Mouse (Mus musculus): ENCODE results near the gene Tmprss6. TPM values are rescaled to one million over a fixed set of nuclear protein-coding genes. Genes with fewer than 3 reads are reported as not detected.

Tmprss6 gene
- polyA plus RNA-seq, 1 experiment from 2014 or later, result 1.1 TPM

DNA sequence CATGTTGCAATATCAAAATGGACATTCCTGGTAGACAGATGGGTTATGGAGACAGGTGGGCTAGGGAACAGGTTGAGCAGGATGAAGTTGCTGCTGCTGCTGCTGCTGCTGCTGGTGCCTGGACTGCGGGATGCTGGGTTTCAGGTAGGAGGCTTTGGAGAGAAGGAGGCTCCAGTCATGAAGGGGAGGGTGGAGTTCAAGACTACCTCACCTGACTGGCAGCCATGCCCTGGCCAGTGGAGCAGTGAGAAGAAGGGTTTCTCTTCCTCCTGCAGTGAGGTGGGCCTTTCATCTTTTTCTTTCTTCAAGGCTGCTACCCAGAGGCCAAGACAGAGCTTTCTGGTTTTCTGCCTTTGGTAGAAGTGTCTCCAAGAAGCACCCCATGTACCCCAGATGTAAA is 8.4 kb upstream of the Tmprss6 start:
- WGBS, result 90% methylated on average over 1 of the region's 1 CpGs
- H3K9ac ChIP-seq, result no peak overlapping the region

GRCm38 (mm10) chr15:78475604-78476031 is 7.2 kb upstream of the Tmprss6 start:
- Histone ChIP-seq H3K27ac (no peak overlapping the region), H3K9me3 (ENCODE audit: control insufficient read depth, low read length) (no peaks in the 10 kb centered on the region), H3K9ac (no peak overlapping the region), H3K27me3 (ENCODE audit: control insufficient read depth, insufficient read depth, low read length) (no peaks in the 10 kb centered on the region), H3K4me3 (replicated peaks; ENCODE audit: low read length) (no peak overlapping the region), H3K4me1 (replicated peaks; ENCODE audit: control insufficient read depth, insufficient read depth, low read length) (no peaks in the 10 kb centered on the region), H3K36me3 (replicated peaks; ENCODE audit: control insufficient read depth, insufficient read depth) (no peaks in the 10 kb centered on the region), H3K4me2 (replicated peaks) (no peak overlapping the region)
- WGBS, result 68% methylated on average over 3 of the region's 3 CpGs
- ATAC-seq (ENCODE audit: low FRiP score), result no peak
- DNase-seq (ENCODE audit: low spot score), result no peak

More for the DNA sequence above, 8.4 kb upstream of the Tmprss6 start:
- H3K9me3 ChIP-seq (ENCODE audit: control insufficient read depth, low read length), result no peaks in the 10 kb centered on the region
- DNase-seq (ENCODE audit: low spot score) (no peak), ATAC-seq (ENCODE audit: low FRiP score) (no peak)
- H3K4me2 ChIP-seq (replicated peaks), result no peak overlapping the region
- no peaks in the 10 kb centered on the region for H3K36me3 ChIP-seq (replicated peaks; ENCODE audit: control insufficient read depth, insufficient read depth)
- no peaks in the 10 kb centered on the region for H3K4me1 ChIP-seq (replicated peaks; ENCODE audit: control insufficient read depth, insufficient read depth, low read length)
- H3K27ac ChIP-seq, result no peak overlapping the region
- H3K4me3 ChIP-seq (replicated peaks; ENCODE audit: low read length), result no peak overlapping the region
- H3K27me3 ChIP-seq (ENCODE audit: control insufficient read depth, insufficient read depth, low read length), result no peaks in the 10 kb centered on the region

GRCm38 (mm10) chr15:78473442-78473841 is 5.0 kb upstream of the Tmprss6 start:
- Histone ChIP-seq H3K36me3 (replicated peaks; ENCODE audit: control insufficient read depth, insufficient read depth) (no peaks in the 10 kb centered on the region), H3K4me2 (replicated peaks) (no peak overlapping the region), H3K4me1 (replicated peaks; ENCODE audit: control insufficient read depth, insufficient read depth, low read length) (no peaks in the 10 kb centered on the region), H3K4me3 (replicated peaks; ENCODE audit: low read length) (no peak overlapping the region), H3K9ac (no peak overlapping the region), H3K9me3 (ENCODE audit: control insufficient read depth, low read length) (no peaks in the 10 kb centered on the region), H3K27me3 (ENCODE audit: control insufficient read depth, insufficient read depth, low read length) (no peaks in the 10 kb centered on the region), H3K27ac (no peak overlapping the region)
- DNase-seq (ENCODE audit: low spot score), result no peak
- no peak for ATAC-seq (ENCODE audit: low FRiP score)
- 79% methylated on average over 6 of the region's 6 CpGs for WGBS

- Histone ChIP-seq H3K36me3 (replicated peaks; ENCODE audit: control insufficient read depth, insufficient read depth) (no peaks in the 10 kb centered on the region), H3K27ac (no peak overlapping the region), H3K27me3 (ENCODE audit: control insufficient read depth, insufficient read depth, low read length) (no peaks in the 10 kb centered on the region), H3K4me1 (replicated peaks; ENCODE audit: control insufficient read depth, insufficient read depth, low read length) (no peaks in the 10 kb centered on the region), H3K9ac (no peak overlapping the region), H3K4me3 (replicated peaks; ENCODE audit: low read length) (no peak overlapping the region), H3K4me2 (replicated peaks) (no peak overlapping the region), H3K9me3 (ENCODE audit: control insufficient read depth, low read length) (no peaks in the 10 kb centered on the region)
- WGBS, result 55% methylated on average over 7 of the region's 7 CpGs
- DNase-seq (ENCODE audit: low spot score) (no peak), ATAC-seq (ENCODE audit: low FRiP score) (no peak)
These were observed 3.5 kb upstream of the Tmprss6 start for GRCm38 (mm10) chr15:78471902-78472301.

DNA sequence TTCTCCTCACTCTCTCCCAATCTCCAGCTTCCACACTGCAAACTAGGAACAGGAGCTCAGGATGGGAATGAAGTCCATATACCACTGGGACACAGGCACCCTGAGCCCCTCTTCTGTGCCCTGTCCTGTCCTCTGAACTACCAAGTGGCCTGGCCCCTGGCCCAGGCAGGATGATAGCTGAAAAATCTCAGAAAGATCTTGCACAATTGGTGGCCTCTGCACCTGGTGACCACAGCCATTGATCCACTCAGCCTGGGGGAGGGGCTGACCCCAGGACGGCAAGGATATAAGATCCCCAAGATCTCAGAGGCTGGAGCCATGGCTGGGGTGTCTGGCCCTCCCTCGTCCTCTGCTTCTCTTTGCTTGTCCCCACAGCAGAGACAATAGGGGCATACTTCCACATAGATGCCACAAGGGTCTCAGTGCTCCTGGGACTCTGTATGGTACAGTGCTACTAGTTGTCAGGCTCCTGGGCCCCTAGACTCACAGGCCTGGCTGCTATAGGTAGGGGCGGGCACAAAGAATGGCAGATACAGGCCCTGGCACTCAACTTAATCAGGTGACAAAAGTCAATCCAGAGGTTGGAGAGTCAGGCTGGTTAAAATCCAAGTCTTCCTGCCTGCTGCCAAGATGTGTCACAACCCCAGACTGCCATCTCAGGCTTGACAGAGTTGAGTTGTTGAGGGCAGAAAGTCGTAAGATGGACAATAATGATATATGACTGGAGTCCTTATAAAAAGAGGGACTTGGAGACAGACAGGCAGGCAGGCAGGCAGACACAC is 2.3 kb upstream of the Tmprss6 start:
- H3K4me2 ChIP-seq (replicated peaks), result no peak overlapping the region
- no peaks in the 10 kb centered on the region for H3K36me3 ChIP-seq (replicated peaks; ENCODE audit: control insufficient read depth, insufficient read depth)
- 68% methylated on average over 4 of the region's 4 CpGs for WGBS
- H3K4me3 ChIP-seq (replicated peaks; ENCODE audit: low read length), result no peak overlapping the region
- H3K9me3 ChIP-seq (ENCODE audit: control insufficient read depth, low read length), result no peaks in the 10 kb centered on the region
- DNase-seq (ENCODE audit: low spot score), result no peak
- ATAC-seq (ENCODE audit: low FRiP score), result no peak
- H3K27me3 ChIP-seq (ENCODE audit: control insufficient read depth, insufficient read depth, low read length), result no peaks in the 10 kb centered on the region
- H3K4me1 ChIP-seq (replicated peaks; ENCODE audit: control insufficient read depth, insufficient read depth, low read length), result no peaks in the 10 kb centered on the region
- H3K9ac ChIP-seq, result no peak overlapping the region
- no peak overlapping the region for H3K27ac ChIP-seq

GRCm38 (mm10) chr15:78467570-78467969 is 864 bp downstream of the Tmprss6 start:
- ATAC-seq (ENCODE audit: low FRiP score) (no peak), DNase-seq (ENCODE audit: low spot score) (no peak)
- Histone ChIP-seq H3K4me3 (replicated peaks; ENCODE audit: low read length) (no peak overlapping the region), H3K27ac (no peak overlapping the region), H3K36me3 (replicated peaks; ENCODE audit: control insufficient read depth, insufficient read depth) (no peaks in the 10 kb centered on the region), H3K4me2 (replicated peaks) (no peak overlapping the region), H3K27me3 (ENCODE audit: control insufficient read depth, insufficient read depth, low read length) (no peaks in the 10 kb centered on the region), H3K9me3 (ENCODE audit: control insufficient read depth, low read length) (no peaks in the 10 kb centered on the region), H3K4me1 (replicated peaks; ENCODE audit: control insufficient read depth, insufficient read depth, low read length) (no peaks in the 10 kb centered on the region), H3K9ac (no peak overlapping the region)
- 95% methylated on average over 7 of the region's 7 CpGs for WGBS

DNA sequence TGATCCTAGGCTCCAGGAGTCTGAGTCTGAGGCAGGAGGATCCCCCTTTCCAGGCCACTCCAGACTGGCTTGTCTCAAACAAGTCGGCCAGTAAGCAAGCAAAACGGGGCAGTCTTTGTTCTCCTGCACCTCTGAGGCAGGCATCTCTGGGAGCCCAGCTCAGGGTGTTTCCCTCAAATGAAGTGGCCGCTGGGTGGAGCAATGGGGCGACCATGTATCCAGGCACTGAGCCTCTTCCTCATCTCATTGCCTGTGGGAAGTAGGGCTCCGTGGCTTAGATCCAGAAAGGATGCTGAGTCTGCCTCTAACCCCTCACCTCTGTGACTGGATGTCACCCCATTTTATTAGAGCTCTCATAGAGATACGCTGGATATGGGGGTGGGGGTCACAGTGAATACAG is 1.6 kb downstream of the Tmprss6 start:
- Histone ChIP-seq H3K4me1 (replicated peaks; ENCODE audit: control insufficient read depth, insufficient read depth, low read length) (no peaks in the 10 kb centered on the region), H3K9me3 (ENCODE audit: control insufficient read depth, low read length) (no peaks in the 10 kb centered on the region), H3K36me3 (replicated peaks; ENCODE audit: control insufficient read depth, insufficient read depth) (no peaks in the 10 kb centered on the region), H3K9ac (no peak overlapping the region), H3K27ac (no peak overlapping the region), H3K4me2 (replicated peaks) (no peak overlapping the region), H3K27me3 (ENCODE audit: control insufficient read depth, insufficient read depth, low read length) (no peaks in the 10 kb centered on the region), H3K4me3 (replicated peaks; ENCODE audit: low read length) (no peak overlapping the region)
- no peak for DNase-seq (ENCODE audit: low spot score)
- no peak for ATAC-seq (ENCODE audit: low FRiP score)
- WGBS, result 41% methylated on average over 6 of the region's 6 CpGs

- Histone ChIP-seq H3K4me3 (replicated peaks; ENCODE audit: low read length) (no peak overlapping the region), H3K27ac (no peak overlapping the region), H3K4me1 (replicated peaks; ENCODE audit: control insufficient read depth, insufficient read depth, low read length) (no peaks in the 10 kb centered on the region), H3K9ac (no peak overlapping the region), H3K36me3 (replicated peaks; ENCODE audit: control insufficient read depth, insufficient read depth) (no peaks in the 10 kb centered on the region), H3K4me2 (replicated peaks) (no peak overlapping the region), H3K27me3 (ENCODE audit: control insufficient read depth, insufficient read depth, low read length) (no peaks in the 10 kb centered on the region), H3K9me3 (ENCODE audit: control insufficient read depth, low read length) (no peaks in the 10 kb centered on the region)
- WGBS, result 83% methylated on average over 2 of the region's 2 CpGs
- ATAC-seq (ENCODE audit: low FRiP score), result no peak
- DNase-seq (ENCODE audit: low spot score), result no peak
These were observed 5.5 kb downstream of the Tmprss6 start for GRCm38 (mm10) chr15:78462981-78463380.

DNA sequence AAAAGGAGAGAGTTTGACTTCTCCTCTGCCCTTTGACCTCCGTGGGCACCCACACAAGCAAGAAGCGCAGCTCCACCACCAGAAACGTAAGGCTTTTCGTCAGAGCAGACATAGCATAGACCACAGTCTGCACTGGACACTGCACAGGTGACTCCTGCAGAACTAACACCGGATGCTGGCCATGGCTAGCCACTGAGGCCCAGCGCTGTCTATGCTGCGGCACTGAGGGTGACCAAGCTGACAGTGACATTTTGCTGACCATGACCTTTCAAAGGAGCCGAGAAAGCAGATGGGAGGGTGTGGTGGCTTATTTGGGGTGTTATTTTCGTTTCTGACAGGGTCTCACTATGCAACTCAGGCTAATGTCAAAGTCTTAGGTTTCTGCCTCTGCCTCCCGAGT is 11.2 kb downstream of the Tmprss6 start:
- Histone ChIP-seq H3K27me3 (ENCODE audit: control insufficient read depth, insufficient read depth, low read length) (no peaks in the 10 kb centered on the region), H3K9me3 (ENCODE audit: control insufficient read depth, low read length) (no peaks in the 10 kb centered on the region), H3K4me1 (replicated peaks; ENCODE audit: control insufficient read depth, insufficient read depth, low read length) (no peaks in the 10 kb centered on the region), H3K9ac (no peak overlapping the region), H3K4me3 (replicated peaks; ENCODE audit: low read length) (no peak overlapping the region), H3K36me3 (replicated peaks; ENCODE audit: control insufficient read depth, insufficient read depth) (no peaks in the 10 kb centered on the region), H3K27ac (no peak overlapping the region), H3K4me2 (replicated peaks) (no peak overlapping the region)
- DNase-seq (ENCODE audit: low spot score) (no peak), ATAC-seq (ENCODE audit: low FRiP score) (no peak)
- 85% methylated on average over 10 of the region's 10 CpGs for WGBS

- 55% methylated on average over 7 of the region's 7 CpGs for WGBS
These were observed 12.4 kb downstream of the Tmprss6 start for GRCm38 (mm10) chr15:78456051-78456450.

More at GRCm38 (mm10) chr15:78456051-78456450, 12.4 kb downstream of the Tmprss6 start:
- Histone ChIP-seq H3K4me2 (replicated peaks) (no peak overlapping the region), H3K4me1 (replicated peaks; ENCODE audit: control insufficient read depth, insufficient read depth, low read length) (no peaks in the 10 kb centered on the region), H3K9me3 (ENCODE audit: control insufficient read depth, low read length) (no peaks in the 10 kb centered on the region), H3K27me3 (ENCODE audit: control insufficient read depth, insufficient read depth, low read length) (no peaks in the 10 kb centered on the region), H3K9ac (no peak overlapping the region), H3K36me3 (replicated peaks; ENCODE audit: control insufficient read depth, insufficient read depth) (no peaks in the 10 kb centered on the region), H3K27ac (no peak overlapping the region), H3K4me3 (replicated peaks; ENCODE audit: low read length) (no peak overlapping the region)
- ATAC-seq (ENCODE audit: low FRiP score) (no peak), DNase-seq (ENCODE audit: low spot score) (no peak)

Data from hindbrain, embryonic 14.5 days (tissue).